Mouse (Mus musculus) layer of hippocampus, adult 9-10 months (tissue): ENCODE data around the gene Cacng1.

Source experiments
- DNase-seq: peaks from one replicate; pipeline ENCODE4 v3.0.0; 2022; ENCODE audit warnings: low spot score

The Cacng1 gene

DNA sequence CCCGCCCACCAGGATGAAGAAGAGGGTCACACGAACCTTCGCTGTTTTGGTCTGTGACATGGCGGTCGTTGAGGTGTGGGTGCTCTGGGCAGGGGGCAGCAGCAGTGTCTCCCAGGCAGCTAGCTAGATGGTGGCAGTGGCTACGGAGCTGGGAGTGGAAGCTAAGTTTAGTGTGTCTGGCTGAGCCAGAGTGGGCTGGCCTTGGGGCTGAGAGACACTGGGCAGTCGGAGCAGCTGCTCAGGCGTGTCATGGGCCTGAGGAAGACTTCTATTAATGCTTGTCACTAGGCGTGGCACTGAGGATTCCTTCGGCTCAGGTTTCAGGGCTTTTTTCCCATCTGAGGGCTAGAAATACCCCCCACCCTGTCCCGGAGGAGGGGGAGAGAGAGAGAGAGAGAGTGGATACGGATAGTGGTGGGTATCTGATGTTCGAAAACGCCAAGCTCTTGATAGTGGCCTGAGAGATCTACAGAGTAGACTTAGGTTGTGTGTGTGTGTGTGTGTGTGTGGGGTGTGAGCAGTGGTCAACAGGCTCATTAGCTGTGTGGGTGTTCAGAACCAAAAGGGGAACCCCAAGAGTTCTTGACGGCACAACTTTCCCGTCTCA lies at the start of gene Cacng1:
TSS of gene Cacng1 (minus strand) at position 191 of the 607 bp plus-strand sequence.
- no peak for DNase-seq

DNA sequence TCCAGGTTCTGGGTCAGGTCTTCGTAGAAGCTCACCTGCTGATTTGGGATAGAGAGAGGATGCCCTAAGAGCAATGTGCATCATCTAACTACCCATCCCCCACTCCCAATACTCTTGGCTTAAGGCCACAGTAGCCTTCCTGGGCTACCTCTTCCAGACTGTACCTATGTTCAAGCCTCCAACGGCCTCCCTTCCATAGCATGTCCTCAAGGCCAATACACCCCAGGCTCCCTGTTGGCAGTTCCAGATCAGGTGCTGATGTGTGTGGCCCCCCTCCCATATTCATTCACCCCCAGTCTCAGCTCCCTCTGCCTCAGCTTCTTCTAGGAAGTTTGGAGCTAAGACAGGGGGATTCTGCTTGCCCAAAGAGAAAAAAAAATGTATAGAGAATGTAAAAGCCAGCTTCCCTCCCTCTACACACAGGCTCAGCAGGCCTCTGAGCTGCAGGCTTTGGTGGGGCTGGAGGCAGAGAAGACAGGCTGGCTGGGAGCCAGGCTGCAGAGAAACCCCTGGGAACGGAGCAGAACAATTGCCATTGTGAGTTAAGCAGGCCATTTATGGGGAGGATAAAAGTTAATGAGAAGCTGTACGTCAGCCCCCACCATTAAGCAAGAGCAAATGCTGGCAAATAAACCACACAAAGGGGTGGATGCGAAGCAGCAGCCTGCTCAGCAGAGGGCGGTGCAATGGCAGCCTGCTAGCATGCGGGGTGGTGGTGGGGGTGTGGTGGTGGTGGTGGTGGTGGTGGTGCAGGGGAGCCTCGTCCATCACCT lies 46.6 kb upstream of the Cacng1 start:
- DNase-seq = no peak

DNA sequence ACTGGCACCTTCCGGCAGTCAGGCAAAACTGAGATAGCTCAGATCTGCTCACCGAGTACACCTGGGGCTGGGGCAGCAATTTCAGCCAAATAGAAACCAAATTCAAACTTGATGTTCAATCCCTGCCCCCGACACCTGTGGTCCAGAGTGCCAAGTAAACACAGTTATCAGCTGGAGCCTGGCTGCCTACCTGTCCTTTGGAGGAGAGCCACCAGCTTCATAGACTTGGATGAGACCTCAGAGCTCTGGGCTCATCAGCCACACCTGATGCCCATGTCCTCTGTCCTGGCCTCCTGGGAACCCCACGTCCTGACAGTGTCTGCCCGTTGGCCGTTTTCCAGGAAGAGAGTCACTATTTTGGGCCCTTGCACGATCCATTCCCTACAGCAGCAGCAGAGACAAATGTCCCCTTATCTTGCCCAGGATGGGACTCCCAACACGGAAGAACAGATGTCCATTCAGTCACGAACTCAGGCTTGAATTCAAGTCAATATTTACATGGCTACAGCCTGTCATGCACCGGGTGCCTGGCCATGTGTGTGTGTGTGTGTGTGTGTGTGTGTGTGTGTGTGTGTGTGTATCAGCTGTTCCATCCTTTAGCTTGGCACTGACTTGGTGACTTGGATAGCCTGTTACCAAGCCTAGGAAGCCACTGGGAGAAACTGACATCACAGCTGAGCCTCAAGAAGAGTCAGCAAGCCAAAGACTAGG lies 45.6 kb upstream of the Cacng1 start:
- DNase-seq = no peak

DNA sequence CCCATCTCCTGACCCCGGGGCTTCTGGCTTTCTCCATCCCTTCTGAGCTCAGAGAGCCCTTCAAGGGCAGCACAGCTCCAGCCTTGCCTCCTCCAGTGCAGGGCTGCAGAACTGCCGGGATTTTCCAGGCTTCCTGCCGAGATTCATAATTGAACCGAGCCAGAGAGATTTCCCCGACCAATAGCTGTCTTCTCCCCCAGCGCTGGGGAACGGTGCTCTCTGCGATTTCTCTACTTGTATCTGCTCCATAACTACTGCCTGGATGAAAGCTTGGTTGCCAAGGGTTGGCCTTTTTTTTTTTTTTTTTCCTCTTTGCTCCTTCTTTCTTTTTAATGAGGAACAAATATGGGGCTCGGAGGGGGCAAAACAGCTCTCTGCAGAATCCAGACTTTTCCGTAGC lies 43.7 kb upstream of the Cacng1 start:
- DNase-seq = no peak

DNA sequence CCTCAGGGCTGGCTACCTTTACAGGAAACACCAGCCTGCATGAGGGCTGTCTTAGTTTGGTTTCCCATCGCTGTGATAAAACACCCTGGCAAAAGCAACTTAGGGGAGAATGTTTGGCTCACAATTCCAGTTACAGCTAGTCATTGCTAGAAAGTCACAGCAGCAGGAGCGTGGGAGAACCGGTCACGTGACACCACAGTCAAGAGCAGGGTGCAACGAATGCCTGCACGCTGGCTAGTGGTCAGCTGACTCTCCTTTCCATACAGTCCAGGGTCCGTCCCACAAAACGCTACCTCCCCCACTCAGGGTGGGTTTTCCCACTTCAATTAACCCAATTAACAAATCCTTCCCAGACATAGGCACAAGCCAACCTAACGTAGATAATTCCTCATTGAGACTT lies 43.2 kb upstream of the Cacng1 start:
- no peak for DNase-seq

DNA sequence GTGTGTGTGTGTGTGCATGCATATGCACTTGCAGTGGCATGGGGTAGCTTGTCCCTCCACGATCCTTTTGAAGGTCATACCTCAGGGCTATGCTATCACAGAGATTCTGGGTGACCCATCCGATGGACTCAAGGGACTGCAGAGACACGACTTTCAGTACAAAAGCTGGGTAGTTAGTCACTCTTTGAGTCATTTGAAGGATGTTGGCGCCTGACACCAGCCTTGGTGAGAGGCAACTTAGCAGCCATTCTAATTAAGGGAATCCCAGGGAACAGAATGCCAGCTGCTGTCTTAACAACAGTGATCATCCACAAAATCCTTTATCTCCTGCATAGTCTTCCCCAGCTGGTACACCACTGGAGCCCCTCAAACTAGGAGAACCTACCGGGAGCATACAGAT lies 32.8 kb upstream of the Cacng1 start:
- no peak for DNase-seq

DNA sequence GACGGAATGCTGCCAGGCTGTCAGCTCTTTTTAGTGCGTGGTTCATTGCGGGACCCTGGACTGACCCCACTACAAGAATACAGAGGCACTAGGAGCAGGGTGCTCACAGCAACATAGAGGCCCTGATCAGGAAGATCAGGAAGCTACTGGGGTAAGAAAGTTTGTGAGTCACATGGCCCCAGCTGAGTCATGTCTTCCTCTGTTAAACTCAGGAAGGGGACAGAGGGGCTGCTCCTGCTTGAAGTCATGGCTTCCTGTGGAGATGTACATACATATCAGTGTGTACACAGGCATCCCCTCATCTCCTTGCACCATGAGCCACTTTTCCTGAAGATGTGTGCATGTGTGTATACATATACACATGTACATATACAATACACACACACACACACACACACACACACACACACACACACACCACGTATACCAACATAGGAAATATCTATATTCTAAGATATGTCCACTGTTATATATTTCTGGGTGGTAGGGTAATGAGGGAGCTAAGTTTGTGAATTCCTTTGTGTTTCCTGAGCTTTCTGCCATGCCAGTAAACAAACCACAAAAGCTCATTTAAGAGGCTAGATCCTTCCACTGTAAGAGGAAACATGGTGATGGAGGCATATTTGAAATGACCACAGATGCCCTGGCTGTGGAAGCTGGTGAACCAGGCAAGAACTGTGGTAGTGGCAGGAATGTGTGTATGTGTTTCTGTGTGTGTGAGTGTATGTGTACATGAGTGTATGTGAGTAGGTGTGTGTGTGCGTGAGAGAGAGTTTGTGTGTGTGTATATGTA lies 32.1 kb upstream of the Cacng1 start:
- no peak for DNase-seq

DNA sequence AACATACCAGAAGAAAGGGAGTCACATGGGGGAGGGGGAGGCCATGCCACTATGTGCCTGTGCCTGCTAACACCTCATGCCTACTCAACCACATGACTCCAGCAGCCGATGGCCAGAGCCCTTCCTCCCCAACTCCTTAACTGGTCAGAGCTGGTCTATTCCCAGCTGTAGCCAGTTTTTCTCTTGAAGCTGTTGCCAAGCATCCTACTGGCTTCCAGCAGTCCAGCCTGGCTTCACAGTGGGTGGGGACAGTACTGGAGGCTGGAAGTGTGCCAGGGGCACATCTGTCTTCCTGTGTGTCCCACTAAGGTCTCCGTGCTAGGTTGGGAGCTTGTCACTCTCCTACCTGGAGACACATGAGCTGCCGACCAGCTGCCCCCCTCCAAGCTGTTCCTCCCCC lies 26.8 kb upstream of the Cacng1 start:
- no peak for DNase-seq

DNA sequence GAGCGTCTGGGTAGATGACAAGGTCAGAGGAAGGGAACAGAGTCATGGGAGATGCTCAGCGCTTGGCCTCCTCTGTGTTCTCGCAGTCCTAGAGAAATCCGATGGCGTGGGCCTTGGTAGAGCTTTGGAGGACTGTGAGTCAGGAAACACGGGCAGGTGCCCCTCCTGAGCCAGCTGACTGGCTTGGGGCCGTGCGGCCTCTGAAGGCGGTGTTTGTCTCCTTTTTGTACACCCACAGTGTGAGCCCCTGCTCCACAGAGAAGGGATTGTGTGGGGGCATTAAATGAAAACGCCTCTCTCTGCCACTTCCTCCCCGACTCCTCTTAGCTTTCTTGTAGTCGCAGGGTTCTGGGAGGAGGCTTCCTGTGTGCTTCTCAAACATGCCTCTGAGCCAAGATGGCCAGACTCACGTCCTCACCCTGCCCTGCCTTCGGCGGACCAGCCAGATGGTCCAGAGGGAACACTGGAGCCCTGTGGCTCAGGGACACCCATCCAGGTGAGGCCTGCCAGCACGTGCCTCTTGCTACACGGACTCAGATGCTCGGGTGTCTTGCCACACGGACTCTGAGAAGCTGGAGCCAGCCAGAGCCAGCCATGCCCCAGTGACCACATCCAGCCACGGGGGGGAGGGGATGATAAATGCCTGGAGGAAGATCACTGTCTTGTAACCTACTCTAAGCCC lies 22.2 kb upstream of the Cacng1 start:
- no peak for DNase-seq

DNA sequence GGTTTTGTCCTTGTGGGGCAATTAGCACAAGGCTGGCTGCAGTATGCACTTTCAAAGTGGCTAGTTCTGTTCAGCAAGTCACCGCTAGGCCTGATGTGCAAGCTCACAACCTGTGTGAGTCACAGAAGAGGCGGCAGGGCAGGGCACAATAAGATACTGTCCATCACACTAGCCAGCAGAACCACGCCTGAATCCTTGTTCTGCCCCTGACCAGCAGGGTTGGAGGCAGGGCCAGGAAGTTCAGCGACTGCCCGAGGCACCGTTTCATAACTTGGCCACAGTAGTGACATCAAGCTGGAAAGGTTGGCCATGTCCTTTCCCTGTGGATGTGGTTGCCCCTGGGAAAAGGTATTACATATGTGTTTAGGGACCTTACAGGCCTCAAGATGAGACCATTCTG lies 21.6 kb upstream of the Cacng1 start:
- DNase-seq = no peak

DNA sequence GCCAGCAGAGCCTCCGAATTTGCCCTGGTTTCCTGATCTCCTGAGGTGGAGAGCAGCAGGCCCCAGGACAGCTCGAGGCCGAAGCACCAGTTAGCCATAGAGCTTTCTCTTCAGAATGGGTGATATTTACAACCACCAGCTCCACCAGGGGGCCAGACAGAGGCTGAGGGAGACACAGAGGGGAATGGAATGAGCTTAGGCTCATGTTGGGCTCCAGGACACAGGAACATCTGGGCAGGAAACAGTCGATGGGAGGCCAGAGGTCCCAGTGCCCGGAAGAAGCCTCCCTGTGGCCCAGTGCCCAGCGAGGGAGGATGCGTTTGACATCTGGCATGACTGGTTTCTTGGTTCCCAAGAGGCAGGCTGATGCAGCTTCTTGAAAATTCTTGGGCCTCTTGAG lies 17.8 kb upstream of the Cacng1 start:
- no peak for DNase-seq

DNA sequence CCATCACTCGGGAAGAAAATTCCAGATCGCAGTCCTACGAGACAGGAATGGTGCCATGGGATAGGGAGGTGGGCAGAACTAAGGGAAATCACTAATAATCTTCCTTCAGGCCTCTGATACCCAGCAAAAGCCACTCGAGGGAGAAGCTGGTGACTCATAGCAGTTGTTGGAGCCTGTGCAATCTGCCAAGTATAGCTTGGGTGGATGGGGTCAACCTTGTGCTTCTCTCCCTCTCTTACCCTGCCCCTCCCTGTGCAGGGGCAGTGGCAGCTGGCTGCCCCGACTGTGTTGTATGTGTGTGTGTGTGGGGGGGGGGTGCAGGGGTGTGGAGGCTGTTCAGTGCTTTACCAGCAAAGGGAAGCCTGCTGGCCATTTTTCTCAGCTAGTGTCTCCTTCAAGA lies 15.2 kb upstream of the Cacng1 start:
- no peak for DNase-seq

DNA sequence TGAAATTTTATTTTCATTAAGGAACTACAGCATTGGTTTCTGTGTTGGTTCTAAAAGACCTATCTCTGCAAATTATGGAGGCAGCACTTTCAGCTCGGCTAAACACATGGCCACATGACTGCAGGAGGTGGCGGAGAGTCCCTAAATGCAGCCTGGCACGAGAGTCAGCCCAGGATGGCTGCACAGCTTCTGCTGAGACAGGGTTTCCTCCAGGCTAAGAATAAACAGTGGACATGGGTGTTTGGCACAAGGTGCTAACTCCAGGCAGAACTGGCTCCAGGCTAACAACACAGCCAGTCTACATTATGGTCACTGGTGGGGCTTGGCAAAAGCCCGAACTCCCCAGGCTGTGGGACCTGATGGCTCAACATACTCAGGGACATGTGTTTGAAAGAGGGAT lies 14.6 kb upstream of the Cacng1 start:
- no peak for DNase-seq

DNA sequence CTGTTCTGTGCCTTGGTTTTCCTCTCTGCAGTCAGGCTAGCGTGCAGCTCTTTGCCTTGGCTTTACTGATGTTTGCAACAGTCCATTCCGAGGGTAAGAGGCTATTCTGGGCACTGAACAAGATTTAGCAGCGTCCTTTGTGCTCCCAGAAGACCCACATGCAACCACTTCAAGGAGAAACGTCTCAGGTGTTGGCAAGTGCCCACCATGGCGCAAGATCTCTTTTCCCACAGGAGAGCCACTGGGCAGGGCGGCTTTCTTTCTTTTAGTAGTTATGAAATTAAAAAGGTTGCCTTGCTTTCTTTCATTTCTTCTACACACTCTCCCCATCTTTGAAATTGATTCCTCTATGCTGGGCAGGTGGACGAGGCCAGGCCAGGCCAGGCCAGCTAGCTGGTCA lies 12.8 kb upstream of the Cacng1 start:
- DNase-seq = no peak

DNA sequence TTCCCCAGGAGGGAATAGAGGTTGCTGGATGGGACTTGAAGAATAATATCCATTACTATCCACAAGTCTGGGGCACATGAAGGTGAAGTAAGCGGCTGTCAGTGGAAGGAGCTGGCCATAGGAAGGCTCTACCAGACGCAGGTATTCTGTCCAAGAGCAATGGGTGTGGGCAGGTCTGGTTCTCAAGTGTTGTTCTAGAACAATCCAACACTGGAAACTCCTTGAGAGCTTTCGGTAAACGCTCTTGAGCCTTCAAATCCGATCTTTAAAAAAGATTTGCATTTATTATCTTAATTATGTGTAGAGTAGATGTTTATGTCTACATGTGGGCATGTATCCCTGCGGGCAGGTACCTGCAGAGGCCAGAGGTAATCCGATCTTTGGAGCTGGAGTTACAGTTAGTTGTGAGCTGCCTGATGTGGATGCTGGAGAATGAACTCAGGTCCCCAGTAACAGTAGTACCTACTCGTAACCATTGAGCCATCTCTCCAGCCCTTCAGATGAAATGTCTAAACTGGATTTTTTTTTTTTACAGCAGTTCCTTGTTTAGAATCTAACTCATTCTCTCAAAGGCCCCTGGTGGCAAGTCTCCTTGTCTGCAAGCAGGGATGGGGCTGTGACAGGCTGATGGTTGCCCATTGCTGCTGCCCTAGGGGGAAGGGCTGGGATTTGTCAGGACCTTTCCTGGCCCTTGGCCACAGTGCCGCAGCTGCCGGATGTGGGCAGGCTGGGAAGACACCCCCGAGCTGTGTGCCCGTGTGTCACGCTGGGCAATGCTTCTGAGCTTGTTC lies 11.9 kb upstream of the Cacng1 start:
- no peak for DNase-seq

DNA sequence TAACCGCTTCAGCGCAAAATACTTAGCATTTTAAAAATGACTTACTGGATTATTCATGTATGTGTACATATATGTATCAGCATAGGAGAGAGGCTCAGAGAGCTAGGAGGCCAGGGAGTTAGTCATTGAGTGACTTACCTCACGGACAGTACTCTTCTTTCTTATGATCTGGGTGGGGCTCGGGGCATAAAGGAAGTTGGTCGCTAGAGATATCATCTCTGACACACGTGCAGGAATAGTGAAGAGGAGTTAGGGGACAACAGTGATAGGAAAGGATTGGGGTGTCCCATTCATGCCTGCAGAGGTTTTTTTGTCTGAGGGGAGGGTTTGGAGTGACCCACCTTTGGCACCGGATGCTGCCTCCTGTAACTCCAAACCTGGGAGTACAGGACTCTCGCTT lies 8.3 kb upstream of the Cacng1 start:
- DNase-seq = no peak

DNA sequence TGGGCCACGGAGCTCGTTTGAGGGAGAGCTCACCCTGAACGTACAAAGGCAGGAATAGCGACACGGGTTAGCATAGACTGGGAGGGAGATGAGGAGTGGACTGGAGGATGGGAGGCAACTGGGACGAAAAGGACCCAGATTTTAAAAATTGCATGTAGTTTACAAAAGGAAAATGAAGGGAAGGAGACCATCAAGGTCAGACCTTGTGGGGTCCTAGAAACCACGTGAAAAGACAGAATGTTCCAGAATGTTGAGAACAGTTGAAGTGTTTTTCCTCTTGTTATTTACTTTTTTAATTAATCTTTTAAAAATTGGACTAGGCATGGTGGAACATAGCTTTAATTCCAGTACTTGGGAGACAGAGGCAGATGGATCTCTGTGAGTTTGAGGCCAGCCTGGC lies 4.7 kb upstream of the Cacng1 start:
- DNase-seq = no peak

DNA sequence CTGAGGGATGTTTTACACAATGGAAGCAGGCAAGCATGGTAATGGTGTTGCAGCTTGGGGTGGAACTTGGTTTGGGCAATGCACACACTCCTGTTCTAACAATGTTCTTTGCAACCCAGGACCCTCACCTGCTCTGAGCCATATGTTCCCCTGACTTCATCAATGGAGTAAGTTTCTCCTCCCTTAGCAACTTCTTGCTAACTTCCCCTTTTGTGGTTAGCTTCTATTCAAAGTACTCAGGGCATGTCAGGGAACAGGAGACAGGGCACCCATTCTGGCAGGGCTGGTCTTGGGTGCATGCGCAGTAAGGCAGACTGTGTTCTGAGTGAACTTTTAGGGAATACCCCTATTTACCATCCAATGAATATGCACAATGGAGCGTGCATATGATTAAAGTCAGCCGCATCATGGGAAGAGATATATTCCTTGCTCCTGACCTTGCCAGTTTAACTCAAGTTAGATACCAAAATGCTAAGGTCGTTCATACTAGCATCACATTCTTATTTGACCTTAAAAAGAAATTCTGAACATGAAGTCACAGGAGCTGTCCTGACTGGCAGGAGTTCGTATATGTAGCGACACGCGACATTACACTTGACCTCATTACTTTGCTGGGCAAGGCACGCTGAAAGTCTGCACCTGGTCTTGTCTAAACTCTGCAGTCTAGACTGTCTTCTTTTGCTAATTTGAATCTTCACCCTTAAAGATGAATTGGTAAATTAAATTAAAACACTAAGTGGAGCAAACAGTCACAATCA lies 4.1 kb upstream of the Cacng1 start:
- no peak for DNase-seq

DNA sequence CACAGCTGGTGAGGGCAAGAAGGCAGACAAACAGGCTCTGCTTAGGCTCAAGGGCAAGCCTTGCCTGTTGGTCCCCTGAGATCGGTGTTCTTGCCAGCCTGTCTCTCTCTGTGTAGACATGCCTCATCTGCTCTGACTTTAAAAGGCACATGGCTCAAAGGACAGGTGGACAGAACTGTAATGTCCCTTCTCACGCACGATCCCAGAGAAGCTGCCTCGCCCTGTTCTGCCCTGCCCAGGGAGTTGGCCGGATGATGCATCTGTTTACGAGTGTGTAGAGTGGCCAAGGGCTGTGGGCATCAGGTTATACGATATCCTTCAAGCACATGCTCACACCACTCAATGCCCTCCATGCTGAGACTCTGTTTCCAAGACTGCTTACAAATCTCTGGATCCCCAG lies 2.0 kb downstream of the Cacng1 start:
- no peak for DNase-seq

DNA sequence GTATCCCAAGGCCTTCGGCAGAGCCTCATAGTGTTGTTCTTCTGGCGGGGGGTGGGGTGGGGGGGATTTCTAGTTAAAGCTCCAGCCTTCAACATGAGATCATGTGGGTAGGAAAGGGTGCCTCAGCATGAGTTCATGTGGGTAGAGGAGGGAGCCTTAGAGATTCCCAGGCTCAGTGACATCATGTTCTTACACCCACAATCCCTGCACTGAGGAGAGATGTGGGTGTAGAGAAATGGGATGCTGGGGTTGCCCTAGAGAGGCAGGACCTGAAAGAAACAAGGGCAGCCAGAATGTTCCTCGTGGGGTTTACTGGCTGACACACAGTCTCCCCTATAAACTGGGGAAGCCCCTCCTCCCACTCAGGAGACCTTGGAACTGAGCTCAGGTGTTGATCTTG lies 5.9 kb downstream of the Cacng1 start:
- no peak for DNase-seq
